Mouse (Mus musculus): ENCODE data around the gene Ablim1.

Ablim1 gene

GRCm38 (mm10) chr19:57129729-57130128 is 185.0 kb downstream of the Ablim1 start:
- DNase-seq (ENCODE audit: extremely low read depth, low read depth), result no peak

- DNase-seq (ENCODE audit: extremely low read depth, low read depth), result no peak
These were observed 186.7 kb downstream of the Ablim1 start for GRCm38 (mm10) chr19:57128037-57128436.

- DNase-seq (ENCODE audit: extremely low read depth, low read depth), result no peak
These were observed 187.2 kb downstream of the Ablim1 start for GRCm38 (mm10) chr19:57127523-57127922.

GRCm38 (mm10) chr19:57126950-57127349 is 187.8 kb downstream of the Ablim1 start:
- DNase-seq (ENCODE audit: extremely low read depth, low read depth), result no peak

DNA sequence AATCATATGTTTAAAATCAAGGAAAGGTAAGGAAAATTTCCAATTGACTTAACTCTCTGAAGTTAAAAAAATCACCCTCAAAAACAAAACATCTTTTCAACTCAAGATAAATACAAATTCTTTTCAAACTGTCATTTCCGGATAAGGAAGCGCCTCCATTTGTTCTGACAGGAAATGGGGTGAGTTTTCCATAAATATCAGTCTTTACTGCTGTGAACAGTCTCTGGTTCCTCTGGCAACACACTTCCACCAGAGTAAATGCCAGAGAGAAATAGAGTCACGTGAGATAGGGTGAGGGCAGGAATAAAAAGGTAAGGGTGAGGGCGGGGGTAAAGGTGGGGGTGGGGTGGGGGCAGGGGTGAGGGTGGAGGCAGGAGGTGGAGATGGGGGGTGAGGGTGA is 189.8 kb downstream of the Ablim1 start:
- no peak for DNase-seq (ENCODE audit: extremely low read depth, low read depth)

GRCm38 (mm10) chr19:57124138-57124519 is 190.6 kb downstream of the Ablim1 start:
- no peak for DNase-seq (ENCODE audit: extremely low read depth, low read depth)

GRCm38 (mm10) chr19:57123503-57124137 is 191.1 kb downstream of the Ablim1 start:
- no peak for DNase-seq (ENCODE audit: extremely low read depth, low read depth)

DNA sequence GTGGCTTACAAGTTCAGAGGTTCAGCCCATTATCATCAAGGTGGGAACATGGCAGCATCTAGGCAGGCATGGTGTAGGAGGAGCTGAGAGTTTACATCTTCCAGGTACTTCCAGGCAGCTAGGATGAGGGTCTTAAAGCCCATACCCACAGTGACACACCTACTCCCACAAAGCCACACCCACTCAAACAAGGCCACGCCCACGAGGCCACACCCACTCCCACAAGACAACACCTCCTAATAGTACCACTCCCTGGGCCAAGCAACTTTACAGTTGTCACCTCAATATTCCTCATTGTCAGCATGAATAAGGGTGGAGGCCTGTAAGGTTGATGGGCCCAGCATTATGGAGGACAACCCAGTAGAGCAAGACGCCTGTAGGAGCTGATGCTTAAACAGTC is 192.5 kb downstream of the Ablim1 start:
- no peak for DNase-seq (ENCODE audit: extremely low read depth, low read depth)

DNA sequence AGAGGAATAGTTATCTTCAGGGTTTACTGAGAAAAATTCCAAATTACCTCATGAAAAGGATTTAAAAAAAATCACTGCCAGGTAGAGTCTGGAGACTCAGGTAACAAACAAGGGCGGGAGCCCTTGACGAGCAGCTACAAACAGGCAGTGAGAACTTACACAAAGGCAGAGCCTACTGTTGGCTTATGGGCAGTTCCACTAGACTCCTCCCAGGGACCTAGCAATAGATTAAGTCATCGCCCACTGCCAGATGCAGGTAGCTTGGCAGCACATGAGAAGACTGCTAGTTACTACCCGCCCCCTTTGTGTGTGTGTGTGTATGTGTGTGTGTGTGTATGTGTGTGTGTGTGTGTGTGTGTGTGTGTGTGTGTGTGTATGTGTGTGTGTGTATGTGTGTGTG is 193.7 kb downstream of the Ablim1 start:
- no peak for DNase-seq (ENCODE audit: extremely low read depth, low read depth)

- DNase-seq (ENCODE audit: extremely low read depth, low read depth), result no peak
These were observed 195.1 kb downstream of the Ablim1 start for GRCm38 (mm10) chr19:57119661-57120060.

DNA sequence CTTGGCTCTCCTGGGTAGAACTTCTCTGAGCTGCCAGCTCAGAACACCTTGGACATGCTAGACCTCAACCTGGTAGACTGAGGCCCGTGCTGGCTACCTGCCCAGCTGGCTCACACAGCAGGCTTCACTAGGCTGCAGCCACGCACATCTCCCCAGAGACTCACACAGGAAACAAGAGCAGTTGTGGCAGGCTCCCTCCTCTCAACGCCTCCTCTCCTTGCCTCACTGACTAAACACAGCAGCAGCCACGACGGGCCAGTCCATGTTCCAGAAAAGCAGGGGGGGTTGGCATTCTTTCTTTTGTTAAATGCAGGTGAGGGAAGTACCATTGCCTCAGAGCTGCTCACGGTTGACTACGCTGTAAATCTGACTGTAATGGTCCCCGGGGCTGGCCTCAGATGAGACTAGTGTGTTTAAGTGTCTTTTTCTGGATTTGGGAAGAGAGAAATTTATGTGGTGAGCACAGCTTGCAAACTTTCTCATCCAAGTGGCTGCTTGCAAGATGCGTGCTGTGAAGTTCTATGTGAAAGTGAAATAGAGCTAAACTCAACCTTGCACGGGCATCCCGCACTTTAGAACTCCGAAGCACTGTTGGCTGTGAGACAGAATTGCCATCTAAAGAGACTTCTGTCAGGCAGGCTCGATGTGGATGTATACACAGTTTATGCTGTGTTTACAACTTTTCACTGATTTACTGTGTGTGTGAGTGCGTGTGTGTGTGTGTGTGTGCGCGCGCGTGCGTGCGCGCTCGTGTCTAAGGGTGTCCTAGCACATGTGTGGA is 195.7 kb downstream of the Ablim1 start:
- DNase-seq (ENCODE audit: extremely low read depth, low read depth), result no peak

- no peak for DNase-seq (ENCODE audit: extremely low read depth, low read depth)
These were observed 197.0 kb downstream of the Ablim1 start for GRCm38 (mm10) chr19:57117751-57118150.

DNA sequence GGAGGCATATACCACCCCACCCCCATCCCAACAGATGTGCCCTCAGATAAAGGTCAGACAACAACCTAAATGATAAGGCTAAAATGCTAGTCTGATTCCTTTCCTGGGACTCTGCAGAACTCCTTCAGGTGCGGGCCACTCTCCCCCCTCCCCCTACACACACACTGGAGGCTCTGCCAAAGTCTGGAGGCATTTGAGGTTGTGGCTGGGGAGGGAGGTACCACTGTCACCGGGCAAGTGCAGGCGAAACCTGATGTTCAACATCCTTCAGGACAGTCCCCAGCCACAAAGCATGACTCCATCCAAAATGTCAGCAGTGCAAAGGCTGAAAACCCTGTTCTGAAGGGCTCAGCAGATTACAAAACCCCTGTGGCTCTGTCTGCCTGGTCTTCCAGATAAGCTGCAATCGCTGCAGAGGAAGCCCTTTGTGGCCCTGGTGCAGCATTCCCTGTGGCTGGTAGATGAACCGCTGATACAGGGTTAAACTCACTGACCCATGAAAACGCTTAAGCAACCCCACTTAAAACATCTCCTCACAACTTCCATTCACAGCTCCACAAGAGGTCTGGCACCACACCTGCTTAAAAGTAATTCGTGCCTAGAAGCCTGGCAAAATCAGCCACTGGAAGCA is 197.7 kb downstream of the Ablim1 start:
- DNase-seq (ENCODE audit: extremely low read depth, low read depth), result no peak

- DNase-seq (ENCODE audit: extremely low read depth, low read depth), result no peak
These were observed 199.0 kb downstream of the Ablim1 start for GRCm38 (mm10) chr19:57115670-57116069.

- DNase-seq (ENCODE audit: extremely low read depth, low read depth), result no peak
These were observed 199.8 kb downstream of the Ablim1 start for GRCm38 (mm10) chr19:57114951-57115350.

DNA sequence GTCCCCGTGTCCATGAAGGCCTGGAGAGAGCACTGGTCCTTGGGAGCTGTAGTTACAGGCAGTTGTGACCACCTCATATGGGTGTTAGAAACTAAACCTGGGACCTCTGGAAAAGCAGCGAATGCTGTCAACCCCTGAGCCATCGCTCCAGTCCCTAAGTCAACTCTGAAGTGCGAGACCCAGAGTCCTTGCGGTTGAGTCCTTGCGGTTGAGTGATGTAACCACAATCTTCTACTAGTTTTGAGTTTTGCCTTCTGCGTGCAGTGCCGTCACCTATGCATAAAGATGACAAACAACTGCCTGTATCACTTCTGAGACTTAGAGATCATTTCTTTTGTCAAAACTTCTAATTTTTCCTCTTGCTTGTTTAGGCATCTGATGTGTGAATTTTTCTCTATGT is 200.7 kb downstream of the Ablim1 start:
- no peak for DNase-seq (ENCODE audit: extremely low read depth, low read depth)

DNA sequence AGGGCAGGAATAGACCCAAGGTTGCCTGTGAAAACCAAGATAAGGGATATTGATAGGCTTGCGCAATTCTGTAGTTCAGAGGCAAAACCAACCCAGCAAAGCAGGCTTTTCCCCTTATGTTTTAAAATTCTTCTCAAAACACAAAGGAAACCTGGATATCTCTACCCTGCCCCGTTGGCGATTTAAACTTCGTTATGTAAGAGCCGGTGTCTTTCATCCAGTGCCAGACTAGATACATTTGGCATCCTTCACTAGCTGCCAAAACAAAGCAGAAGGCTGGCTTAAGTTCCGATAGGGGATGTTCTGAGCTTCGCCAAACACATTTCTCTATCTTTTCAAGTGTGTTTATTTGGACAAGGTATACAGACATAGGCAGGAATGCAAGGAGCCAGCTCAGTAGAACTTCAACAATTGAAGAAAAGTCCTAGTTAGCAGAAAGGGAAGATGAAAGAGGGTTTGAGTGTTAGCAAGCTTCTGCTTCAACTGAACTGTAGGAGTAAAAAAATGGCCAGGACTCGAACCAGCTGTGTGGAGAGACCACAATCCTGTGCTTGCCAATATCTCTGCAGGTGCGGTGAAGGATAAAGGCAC is 201.8 kb downstream of the Ablim1 start:
- no peak for DNase-seq (ENCODE audit: extremely low read depth, low read depth)

GRCm38 (mm10) chr19:57112231-57112815 is 202.4 kb downstream of the Ablim1 start:
- no peak for DNase-seq (ENCODE audit: extremely low read depth, low read depth)

DNA sequence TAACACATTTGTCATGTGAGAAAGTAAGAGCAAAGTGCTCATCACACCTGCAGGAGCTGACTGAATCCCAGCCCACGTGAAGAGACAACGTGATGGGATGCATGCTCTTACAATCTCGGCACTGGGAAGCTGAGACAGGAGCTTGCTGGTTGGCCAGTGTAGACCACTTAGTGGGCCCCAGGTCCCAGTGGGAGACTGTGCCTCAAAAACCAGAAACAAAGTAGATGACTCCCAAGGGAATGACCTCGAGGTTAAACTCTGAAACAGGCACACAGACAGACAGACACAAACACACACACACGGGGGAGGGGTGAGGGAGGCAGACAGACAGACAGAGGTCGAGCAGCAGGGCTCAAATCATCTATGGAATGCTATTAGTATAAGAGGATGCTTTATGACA is 203.4 kb downstream of the Ablim1 start:
- DNase-seq (ENCODE audit: extremely low read depth, low read depth), result no peak

GRCm38 (mm10) chr19:57109620-57110019 is 205.1 kb downstream of the Ablim1 start:
- DNase-seq (ENCODE audit: extremely low read depth, low read depth), result no peak

DNA sequence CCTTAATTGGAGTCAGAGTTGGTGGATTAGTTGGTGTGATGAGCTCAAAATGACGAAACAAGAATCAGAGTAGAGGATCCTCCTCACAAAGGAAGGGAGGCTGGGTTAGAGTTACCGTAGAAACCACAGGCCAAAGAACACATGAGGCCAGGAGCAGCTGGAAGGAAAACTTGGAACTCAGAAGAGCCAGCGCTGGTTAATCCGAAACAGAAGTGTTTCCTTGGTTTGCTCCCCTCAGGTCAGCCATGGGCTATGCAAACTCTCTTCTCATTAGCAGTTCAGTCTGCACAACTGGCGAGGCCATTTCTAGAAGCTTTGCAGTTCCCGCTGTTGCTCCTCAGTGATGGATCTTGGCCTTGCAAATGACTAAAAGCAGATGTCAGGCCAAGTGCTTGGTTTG is 208.2 kb downstream of the Ablim1 start:
- DNase-seq (ENCODE audit: extremely low read depth, low read depth), result no peak

- no peak for DNase-seq (ENCODE audit: extremely low read depth, low read depth)
These were observed 208.7 kb downstream of the Ablim1 start for GRCm38 (mm10) chr19:57106031-57106430.
